21 mouse cellular contexts compared by ENCODE assay signal in genomic region chr1:10898806-10899205, GRCm38 (mm10).
"Had no signal": no experiment of that assay in that cellular context is flagged by ENCODE, and none has a peak within 500 bp of the region (broad histone marks: within the 10 kb centered on the region; RNA-seq: fewer than 3 reads in every experiment).

No protein-coding gene starts in this region.

- H3K36me3 ChIP-seq: limb, embryonic 12.5 days; limb, embryonic 15.5 days; midbrain, embryonic 10.5 days; midbrain, embryonic 13.5 days; neural tube, embryonic 13.5 days had no signal

- H3K4me3 ChIP-seq: limb, embryonic 12.5 days; limb, embryonic 15.5 days; megakaryocyte, embryonic 14.5 days; midbrain, embryonic 10.5 days; midbrain, embryonic 13.5 days; myocyte; neural tube, embryonic 13.5 days had no signal

- H3K4me1 ChIP-seq: limb, embryonic 12.5 days; limb, embryonic 15.5 days; megakaryocyte, embryonic 14.5 days; midbrain, embryonic 10.5 days; midbrain, embryonic 13.5 days; neural tube, embryonic 13.5 days had no signal

- ATAC-seq: liver, postnatal 0 days; lung, postnatal 0 days; midbrain, embryonic 13.5 days; midbrain, embryonic 16.5 days had no signal

- H3K27me3 ChIP-seq: limb, embryonic 12.5 days; limb, embryonic 15.5 days; megakaryocyte, embryonic 14.5 days; midbrain, embryonic 13.5 days; neural tube, embryonic 13.5 days had no signal

- H3K27ac ChIP-seq: limb, embryonic 12.5 days; limb, embryonic 15.5 days; liver, embryonic 14.5 days; macrophage; midbrain, embryonic 10.5 days; midbrain, embryonic 13.5 days; neural tube, embryonic 13.5 days; stomach, postnatal 0 days had no signal

- DNase-seq: kidney, adult 9 months; kidney, postnatal 14 days; kidney, postnatal 4 days; left cerebral cortex, postnatal 4 days; liver, postnatal 0 days; lung, embryonic 14.5 days; right cerebral cortex, postnatal 14 days; right cerebral cortex, postnatal 4 days; thymus, postnatal 25 days had no signal
